Mouse (Mus musculus): Measurements from ENCODE around the gene Tmem238. TPM values are rescaled to one million over a fixed set of nuclear protein-coding genes. Genes with fewer than 3 reads are reported as not detected.
"Not testable (repeated sequence)": the region's sequence is repeated elsewhere in the genome, so short reads cannot be mapped to it uniquely, and the experiment has no call there.

Gene Tmem238
- total and polyA plus RNA-seq, 3 experiments, result 5.5 to 12.3 (median 9.8) TPM

DNA sequence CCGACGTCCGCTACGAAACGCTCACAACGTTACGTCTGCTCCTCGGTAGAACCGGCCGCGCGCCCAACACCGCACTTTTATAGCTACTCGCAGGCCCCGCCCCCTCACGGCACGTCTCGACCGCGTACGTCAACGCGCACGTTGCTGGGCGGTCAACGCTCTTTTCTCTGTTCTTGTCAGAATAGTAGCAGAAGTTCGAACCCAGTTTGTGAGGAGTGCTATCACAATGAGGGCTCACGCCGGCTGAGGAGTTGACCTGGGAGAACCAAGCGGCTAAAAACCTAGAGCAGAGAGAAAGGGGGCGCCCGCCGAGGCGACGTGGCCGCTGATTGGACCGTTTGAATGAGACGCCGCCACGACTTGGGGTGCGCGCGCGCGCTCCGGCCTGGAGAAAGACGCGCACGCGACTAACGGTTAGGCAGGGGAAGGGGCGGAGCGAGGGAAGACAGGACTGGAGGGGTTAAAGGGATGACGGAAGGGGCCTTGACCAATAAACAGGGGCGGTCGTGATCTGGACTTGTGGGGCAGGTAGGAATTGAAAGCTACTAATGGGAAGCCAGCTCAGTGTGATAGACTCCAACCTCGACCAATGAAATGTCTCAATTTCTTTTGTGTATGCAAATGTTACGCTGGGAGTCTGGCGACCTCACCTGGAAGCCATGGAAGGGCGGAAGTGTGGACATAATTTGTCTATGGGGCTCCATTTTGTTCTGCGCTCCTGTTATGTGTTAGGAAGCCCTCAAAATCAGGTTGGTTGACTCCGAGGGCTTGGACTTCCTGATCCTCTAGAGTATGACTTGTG, 23.0 kb upstream of the Tmem238 start, which contains the start of gene Ube2s (continued):
- no peak for TF ChIP-seq RCOR1 (conservative IDR thresholded peaks at IDR 0.05; ENCODE audit: low read depth, low read length)
- no peak for TF ChIP-seq MAZ (IDR thresholded peaks at IDR 0.05; ENCODE audit: low read depth, low read length)
- TF ChIP-seq ZNF384 (IDR thresholded peaks at IDR 0.05; ENCODE audit: low read depth, low read length), result no peak
- TF ChIP-seq SIN3A (IDR thresholded peaks at IDR 0.05; ENCODE audit: low read length), result peak; percentile 53; the same call in 1 of the 2 replicates
- TF ChIP-seq POLR2AphosphoS2 (IDR thresholded peaks at IDR 0.05; ENCODE audit: low read depth, low read length), result peak; percentile 59; the same call in 1 of the 2 replicates
- no peak for TF ChIP-seq GABPA (IDR thresholded peaks at IDR 0.05; ENCODE audit: insufficient replicate concordance, low read depth, low read length)
- TF ChIP-seq ZKSCAN1 (IDR thresholded peaks at IDR 0.05; ENCODE audit: borderline replicate concordance, low read depth, low read length), result no peak
- peak; percentile 91 for TF ChIP-seq BHLHE40 (IDR thresholded peaks at IDR 0.05; ENCODE audit: low read depth, low read length)
- TF ChIP-seq CTCF (conservative IDR thresholded peaks at IDR 0.05 in 1 of 2, IDR thresholded peaks at IDR 0.05 in 1 of 2; ENCODE audit: low read depth in 2 of 2, low read length in 2 of 2), result no peak
- no peak for TF ChIP-seq MXI1 (IDR thresholded peaks at IDR 0.05; ENCODE audit: low read depth, low read length)
- no peak for TF ChIP-seq PAX5 (IDR thresholded peaks at IDR 0.05; ENCODE audit: low read length)
- peak; percentile 94 for TF ChIP-seq ELF1 (IDR thresholded peaks at IDR 0.05; ENCODE audit: low read depth, low read length)
- peak; percentile 60 for TF ChIP-seq TCF12 (IDR thresholded peaks at IDR 0.05; ENCODE audit: low read depth, low read length)
- no peak for TF ChIP-seq JUND (conservative IDR thresholded peaks at IDR 0.05; ENCODE audit: low read depth, low read length)
- TF ChIP-seq EP300 (IDR thresholded peaks at IDR 0.05; ENCODE audit: low read length), result no peak
- TF ChIP-seq IRF4 (IDR thresholded peaks at IDR 0.05; ENCODE audit: low read depth, low read length), result no peak
- TF ChIP-seq MAX (IDR thresholded peaks at IDR 0.05; ENCODE audit: low read length), result no peak; the same call in 1 of the 2 replicates

DNA sequence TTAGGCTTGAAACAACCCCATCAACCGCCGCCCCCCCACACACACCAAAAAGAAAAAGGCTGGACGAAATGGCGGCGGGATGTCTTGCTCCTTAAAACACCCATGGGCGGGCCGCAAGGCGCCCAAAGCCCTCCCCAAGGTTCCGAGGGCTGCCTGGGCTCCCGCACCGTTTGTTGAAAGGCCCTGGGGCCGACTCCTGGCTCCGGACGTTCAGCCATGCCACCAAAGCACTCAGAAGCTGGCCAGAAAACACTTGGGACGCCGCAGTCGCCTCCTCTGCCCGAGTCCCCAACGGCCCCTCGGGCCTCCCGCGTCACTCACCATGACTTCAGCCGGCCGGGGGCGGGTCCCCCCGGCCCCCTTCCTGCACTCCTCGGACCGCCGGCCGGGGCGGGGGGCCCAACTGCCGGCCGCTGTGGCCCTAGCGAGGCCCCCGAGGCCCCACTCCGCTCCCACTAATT, 22.4 kb upstream of the Tmem238 start:
- in situ Hi-C loops (cut with MboI; ENCODE audit: low pct_ligation_motif_present, low pct_unique_long_range_greater_than_20kb, low sequenced_read_pairs) (no loop called here), dilution Hi-C loops (cut with MboI; ENCODE audit: extremely low pct_ligation_motif_present, extremely low pct_unique_long_range_greater_than_20kb, low sequenced_read_pairs) (no loop called here)
- no peak for DNase-seq (ENCODE audit: extremely low read depth)
- Histone ChIP-seq H3K27me3 (replicated peaks) (no peaks in the 10 kb centered on the region), H3K79me2 (replicated peaks; ENCODE audit: control insufficient read depth, extremely low read depth, insufficient read depth, poor library complexity, severe bottlenecking) (peaks cover 38% of the 10 kb centered on the region), H3K27ac (ENCODE audit: insufficient read depth, low read depth) (no peak overlapping the region), H3K4me3 (replicated peaks in 1 of 3; ENCODE audit: low read depth in 2 of 3, low read length in 2 of 3, poor library complexity in 1 of 3) (peak overlapping the region; percentile 80 to 99 (median 86)), H3K4me1 (ENCODE audit: control insufficient read depth in 1 of 2, insufficient read depth in 2 of 2) (peaks cover 7 to 33% of the 10 kb centered on the region in 2 experiments; a peak in 3 of 4 replicates), H3K9ac (ENCODE audit: insufficient read depth, low read depth) (peak overlapping the region; percentile 99), H3K36me3 (replicated peaks in 1 of 2; ENCODE audit: control insufficient read depth in 1 of 2, insufficient read depth in 1 of 2, low read length in 1 of 2) (peaks cover 36 to 51% of the 10 kb centered on the region in 2 experiments), H3K9me3 (replicated peaks; ENCODE audit: low read length) (no peaks in the 10 kb centered on the region), H3K4me2 (ENCODE audit: insufficient read depth, low read depth, poor library complexity, severe bottlenecking) (peak overlapping the region; percentile 98; the same call in 1 of the 2 replicates)
- 0 out of 2 replicates have a peak, but pooled peaks have one; percentile 41 for TF ChIP-seq POLR2AphosphoS2 (IDR thresholded peaks at IDR 0.05; ENCODE audit: low read depth, low read length)
- no peak for TF ChIP-seq NELFE (IDR thresholded peaks at IDR 0.05; ENCODE audit: low read depth, low read length)
- no peak for TF ChIP-seq MEF2A (IDR thresholded peaks at IDR 0.05; ENCODE audit: borderline replicate concordance, low read depth, low read length)
- 0 out of 2 replicates have a peak, but pooled peaks have one; percentile 37 for TF ChIP-seq MXI1 (IDR thresholded peaks at IDR 0.05; ENCODE audit: low read depth, low read length)
- TF ChIP-seq SIN3A (IDR thresholded peaks at IDR 0.05; ENCODE audit: low read length), result peak; percentile 86
- no peak for TF ChIP-seq ZKSCAN1 (IDR thresholded peaks at IDR 0.05; ENCODE audit: borderline replicate concordance, low read depth, low read length)
- peak; percentile 85; the same call in 1 of the 2 replicates for TF ChIP-seq ZMIZ1 (IDR thresholded peaks at IDR 0.05; ENCODE audit: low read depth, low read length)
- TF ChIP-seq PAX5 (IDR thresholded peaks at IDR 0.05; ENCODE audit: low read length), result no peak

DNA sequence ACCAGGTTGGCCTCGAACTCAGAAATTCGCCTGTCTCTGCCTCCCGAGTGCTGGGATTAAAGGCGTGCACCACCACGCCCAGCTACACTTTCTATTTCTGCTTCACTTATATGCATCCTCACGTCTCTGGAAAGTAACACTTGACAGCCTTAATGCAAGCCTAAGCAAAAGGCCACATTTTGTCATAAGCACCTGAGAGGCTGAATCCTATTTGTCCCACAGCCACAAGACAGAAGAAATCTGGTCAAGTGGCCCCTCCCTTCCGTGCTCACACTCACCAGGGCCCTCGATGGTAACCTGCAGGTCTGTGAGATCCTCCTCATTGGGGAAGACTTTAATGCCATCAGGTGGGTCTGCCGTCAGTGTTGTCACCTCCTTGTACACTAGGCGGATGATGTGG, 21.7 kb upstream of the Tmem238 start:
- dilution Hi-C loops (cut with MboI; ENCODE audit: extremely low pct_ligation_motif_present, extremely low pct_unique_long_range_greater_than_20kb, low sequenced_read_pairs); in situ Hi-C loops (cut with MboI; ENCODE audit: low pct_ligation_motif_present, low pct_unique_long_range_greater_than_20kb, low sequenced_read_pairs); DNase-seq (ENCODE audit: extremely low read depth); H3K27me3 ChIP-seq (replicated peaks); H3K9me3 ChIP-seq (replicated peaks; ENCODE audit: low read length); H3K27ac ChIP-seq (ENCODE audit: insufficient read depth, low read depth): not testable (repeated sequence)
- peak overlapping the region; percentile 98 for H3K4me2 ChIP-seq (ENCODE audit: insufficient read depth, low read depth, poor library complexity, severe bottlenecking)
- peaks cover 40% of the 10 kb centered on the region for H3K79me2 ChIP-seq (replicated peaks; ENCODE audit: control insufficient read depth, extremely low read depth, insufficient read depth, poor library complexity, severe bottlenecking)
- peaks cover 7 to 39% of the 10 kb centered on the region in 2 experiments; a peak in 3 of 4 replicates for H3K4me1 ChIP-seq (ENCODE audit: control insufficient read depth in 1 of 2, insufficient read depth in 2 of 2)
- peak overlapping the region; percentile 99 for H3K9ac ChIP-seq (ENCODE audit: insufficient read depth, low read depth)
- H3K4me3 ChIP-seq (replicated peaks in 1 of 3; ENCODE audit: low read depth in 2 of 3, low read length in 2 of 3, poor library complexity in 1 of 3), result peak overlapping the region; percentile 80 to 99 (median 86)
- H3K36me3 ChIP-seq (replicated peaks in 1 of 2; ENCODE audit: control insufficient read depth in 1 of 2, insufficient read depth in 1 of 2, low read length in 1 of 2), result peaks cover 43 to 58% of the 10 kb centered on the region in 2 experiments

All from CH12.LX (cell line).